Mouse (Mus musculus): ENCODE measurements around the gene Zfyve28. TPM values are rescaled to one million over a fixed set of nuclear protein-coding genes. Genes with fewer than 3 reads are reported as not detected.

Gene Zfyve28
- polyA plus RNA-seq, 1 experiment from 2014 or later: 1.4 TPM

GRCm38 (mm10) chr5:34216025-34216424 lies 72.2 kb downstream of the Zfyve28 start:
- Histone ChIP-seq H3K4me1 (ENCODE audit: control insufficient read depth, insufficient read depth, low read length) (no peaks in the 10 kb centered on the region), H3K36me3 (ENCODE audit: control insufficient read depth, insufficient read depth, low read length) (no peaks in the 10 kb centered on the region), H3K9me3 (replicated peaks; ENCODE audit: control insufficient read depth, low read length) (no peaks in the 10 kb centered on the region), H3K9ac (ENCODE audit: low read length) (no peak overlapping the region), H3K4me3 (ENCODE audit: low read depth, low read length) (no peak overlapping the region), H3K27ac (ENCODE audit: low read depth, low read length) (no peak overlapping the region), H3K27me3 (replicated peaks; ENCODE audit: control insufficient read depth, insufficient read depth, low read length) (no peaks in the 10 kb centered on the region), H3K4me2 (ENCODE audit: low read length) (no peak overlapping the region)
- WGBS: 83% methylated on average over 7 of the region's 7 CpGs
- ATAC-seq: no peak
- DNase-seq (ENCODE audit: low spot score): no peak

GRCm38 (mm10) chr5:34213659-34214058 lies 74.6 kb downstream of the Zfyve28 start:
- Histone ChIP-seq H3K36me3 (ENCODE audit: control insufficient read depth, insufficient read depth, low read length) (no peaks in the 10 kb centered on the region), H3K4me1 (ENCODE audit: control insufficient read depth, insufficient read depth, low read length) (no peaks in the 10 kb centered on the region), H3K9ac (ENCODE audit: low read length) (no peak overlapping the region), H3K9me3 (replicated peaks; ENCODE audit: control insufficient read depth, low read length) (no peaks in the 10 kb centered on the region), H3K4me2 (ENCODE audit: low read length) (no peak overlapping the region), H3K27me3 (replicated peaks; ENCODE audit: control insufficient read depth, insufficient read depth, low read length) (no peaks in the 10 kb centered on the region), H3K27ac (ENCODE audit: low read depth, low read length) (no peak overlapping the region), H3K4me3 (ENCODE audit: low read depth, low read length) (no peak overlapping the region)
- WGBS: 81% methylated on average over 8 of the region's 8 CpGs
- no peak for ATAC-seq
- no peak for DNase-seq (ENCODE audit: low spot score)

GRCm38 (mm10) chr5:34210279-34210678 lies 78.0 kb downstream of the Zfyve28 start:
- ATAC-seq: peak; percentile 69
- Histone ChIP-seq H3K36me3 (ENCODE audit: control insufficient read depth, insufficient read depth, low read length) (no peaks in the 10 kb centered on the region), H3K4me2 (ENCODE audit: low read length) (no peak overlapping the region), H3K4me1 (ENCODE audit: control insufficient read depth, insufficient read depth, low read length) (no peaks in the 10 kb centered on the region), H3K9me3 (replicated peaks; ENCODE audit: control insufficient read depth, low read length) (no peaks in the 10 kb centered on the region), H3K9ac (ENCODE audit: low read length) (no peak overlapping the region), H3K27ac (ENCODE audit: low read depth, low read length) (no peak overlapping the region), H3K4me3 (ENCODE audit: low read depth, low read length) (no peak overlapping the region), H3K27me3 (replicated peaks; ENCODE audit: control insufficient read depth, insufficient read depth, low read length) (no peaks in the 10 kb centered on the region)
- peak; percentile 90 for DNase-seq (ENCODE audit: low spot score)
- 0% methylated on average over 1 of the region's 1 CpGs for WGBS

GRCm38 (mm10) chr5:34207503-34207902 lies 80.7 kb downstream of the Zfyve28 start:
- Histone ChIP-seq H3K36me3 (ENCODE audit: control insufficient read depth, insufficient read depth, low read length) (no peaks in the 10 kb centered on the region), H3K27ac (ENCODE audit: low read depth, low read length) (no peak overlapping the region), H3K27me3 (replicated peaks; ENCODE audit: control insufficient read depth, insufficient read depth, low read length) (no peaks in the 10 kb centered on the region), H3K4me1 (ENCODE audit: control insufficient read depth, insufficient read depth, low read length) (no peaks in the 10 kb centered on the region), H3K4me3 (ENCODE audit: low read depth, low read length) (no peak overlapping the region), H3K4me2 (ENCODE audit: low read length) (no peak overlapping the region), H3K9me3 (replicated peaks; ENCODE audit: control insufficient read depth, low read length) (no peaks in the 10 kb centered on the region), H3K9ac (ENCODE audit: low read length) (no peak overlapping the region)
- no peak for DNase-seq (ENCODE audit: low spot score)
- ATAC-seq: no peak
- WGBS: 48% methylated on average over 3 of the region's 3 CpGs

- ATAC-seq: no peak
- 93% methylated on average over 2 of the region's 2 CpGs for WGBS
- no peaks in the 10 kb centered on the region for H3K27me3 ChIP-seq (replicated peaks; ENCODE audit: control insufficient read depth, insufficient read depth, low read length)
- no peaks in the 10 kb centered on the region for H3K4me1 ChIP-seq (ENCODE audit: control insufficient read depth, insufficient read depth, low read length)
- H3K4me3 ChIP-seq (ENCODE audit: low read depth, low read length): no peak overlapping the region
- no peak overlapping the region for H3K27ac ChIP-seq (ENCODE audit: low read depth, low read length)
- no peak overlapping the region for H3K9ac ChIP-seq (ENCODE audit: low read length)
- H3K9me3 ChIP-seq (replicated peaks; ENCODE audit: control insufficient read depth, low read length): no peaks in the 10 kb centered on the region
- DNase-seq (ENCODE audit: low spot score): no peak
- H3K4me2 ChIP-seq (ENCODE audit: low read length): no peak overlapping the region
- no peaks in the 10 kb centered on the region for H3K36me3 ChIP-seq (ENCODE audit: control insufficient read depth, insufficient read depth, low read length)
Observed at GRCm38 (mm10) chr5:34205788-34206187, 82.5 kb downstream of the Zfyve28 start.

- no peaks in the 10 kb centered on the region for H3K9me3 ChIP-seq (replicated peaks; ENCODE audit: control insufficient read depth, low read length)
- H3K4me3 ChIP-seq (ENCODE audit: low read depth, low read length): no peak overlapping the region
- no peaks in the 10 kb centered on the region for H3K27me3 ChIP-seq (replicated peaks; ENCODE audit: control insufficient read depth, insufficient read depth, low read length)
- no peak overlapping the region for H3K27ac ChIP-seq (ENCODE audit: low read depth, low read length)
- no peak overlapping the region for H3K4me2 ChIP-seq (ENCODE audit: low read length)
- H3K4me1 ChIP-seq (ENCODE audit: control insufficient read depth, insufficient read depth, low read length): no peaks in the 10 kb centered on the region
- ATAC-seq: no peak
- H3K36me3 ChIP-seq (ENCODE audit: control insufficient read depth, insufficient read depth, low read length): no peaks in the 10 kb centered on the region
- WGBS: 76% methylated on average over 2 of the region's 2 CpGs
- DNase-seq (ENCODE audit: low spot score): no peak
- H3K9ac ChIP-seq (ENCODE audit: low read length): no peak overlapping the region
Observed at GRCm38 (mm10) chr5:34204911-34205310, 83.3 kb downstream of the Zfyve28 start.

- Histone ChIP-seq H3K9ac (ENCODE audit: low read length) (no peak overlapping the region), H3K27ac (ENCODE audit: low read depth, low read length) (no peak overlapping the region), H3K27me3 (replicated peaks; ENCODE audit: control insufficient read depth, insufficient read depth, low read length) (no peaks in the 10 kb centered on the region), H3K4me2 (ENCODE audit: low read length) (no peak overlapping the region), H3K9me3 (replicated peaks; ENCODE audit: control insufficient read depth, low read length) (no peaks in the 10 kb centered on the region), H3K4me3 (ENCODE audit: low read depth, low read length) (no peak overlapping the region), H3K4me1 (ENCODE audit: control insufficient read depth, insufficient read depth, low read length) (no peaks in the 10 kb centered on the region), H3K36me3 (ENCODE audit: control insufficient read depth, insufficient read depth, low read length) (no peaks in the 10 kb centered on the region)
- ATAC-seq (no peak), DNase-seq (ENCODE audit: low spot score) (no peak)
- WGBS: 89% methylated on average over 4 of the region's 4 CpGs
Observed at GRCm38 (mm10) chr5:34202006-34202405, 86.2 kb downstream of the Zfyve28 start.

GRCm38 (mm10) chr5:34201396-34201795 lies 86.9 kb downstream of the Zfyve28 start:
- no peaks in the 10 kb centered on the region for H3K4me1 ChIP-seq (ENCODE audit: control insufficient read depth, insufficient read depth, low read length)
- DNase-seq (ENCODE audit: low spot score) (no peak), ATAC-seq (no peak)
- H3K27ac ChIP-seq (ENCODE audit: low read depth, low read length): no peak overlapping the region
- no peak overlapping the region for H3K4me3 ChIP-seq (ENCODE audit: low read depth, low read length)
- H3K36me3 ChIP-seq (ENCODE audit: control insufficient read depth, insufficient read depth, low read length): no peaks in the 10 kb centered on the region
- H3K27me3 ChIP-seq (replicated peaks; ENCODE audit: control insufficient read depth, insufficient read depth, low read length): no peaks in the 10 kb centered on the region
- 65% methylated on average over 2 of the region's 2 CpGs for WGBS
- H3K9ac ChIP-seq (ENCODE audit: low read length): no peak overlapping the region
- no peaks in the 10 kb centered on the region for H3K9me3 ChIP-seq (replicated peaks; ENCODE audit: control insufficient read depth, low read length)
- no peak overlapping the region for H3K4me2 ChIP-seq (ENCODE audit: low read length)

GRCm38 (mm10) chr5:34198615-34199014 lies 89.6 kb downstream of the Zfyve28 start:
- Histone ChIP-seq H3K36me3 (ENCODE audit: control insufficient read depth, insufficient read depth, low read length) (no peaks in the 10 kb centered on the region), H3K9ac (ENCODE audit: low read length) (no peak overlapping the region), H3K4me3 (ENCODE audit: low read depth, low read length) (no peak overlapping the region), H3K9me3 (replicated peaks; ENCODE audit: control insufficient read depth, low read length) (no peaks in the 10 kb centered on the region), H3K4me2 (ENCODE audit: low read length) (no peak overlapping the region), H3K27ac (ENCODE audit: low read depth, low read length) (no peak overlapping the region), H3K4me1 (ENCODE audit: control insufficient read depth, insufficient read depth, low read length) (no peaks in the 10 kb centered on the region), H3K27me3 (replicated peaks; ENCODE audit: control insufficient read depth, insufficient read depth, low read length) (no peaks in the 10 kb centered on the region)
- no peak for DNase-seq (ENCODE audit: low spot score)
- ATAC-seq: no peak
- 82% methylated on average over 6 of the region's 6 CpGs for WGBS
